Mouse (Mus musculus): ENCODE data around the gene Hgfac. TPM values are rescaled to one million over a fixed set of nuclear protein-coding genes. Genes with fewer than 3 reads are reported as not detected.

Hgfac gene
- total and polyA plus RNA-seq, 3 experiments = not detected

- Histone ChIP-seq H3K27ac (ENCODE audit: insufficient read depth, low read depth) (no peak overlapping the region), H3K9ac (ENCODE audit: insufficient read depth, low read depth) (no peak overlapping the region), H3K4me3 (replicated peaks in 1 of 3; ENCODE audit: low read depth in 2 of 3, low read length in 2 of 3, poor library complexity in 1 of 3) (no peak overlapping the region), H3K9me3 (replicated peaks; ENCODE audit: low read length) (no peaks in the 10 kb centered on the region), H3K79me2 (replicated peaks; ENCODE audit: control insufficient read depth, extremely low read depth, insufficient read depth, poor library complexity, severe bottlenecking) (no peaks in the 10 kb centered on the region), H3K27me3 (replicated peaks) (no peaks in the 10 kb centered on the region), H3K4me2 (ENCODE audit: insufficient read depth, low read depth, poor library complexity, severe bottlenecking) (no peak overlapping the region), H3K36me3 (replicated peaks in 1 of 2; ENCODE audit: control insufficient read depth in 1 of 2, insufficient read depth in 1 of 2, low read length in 1 of 2) (peaks cover 0 to 37% of the 10 kb centered on the region in 2 experiments), H3K4me1 (ENCODE audit: control insufficient read depth in 1 of 2, insufficient read depth in 2 of 2) (peaks cover 6 to 15% of the 10 kb centered on the region in 2 experiments; a peak in 3 of 4 replicates)
- DNase-seq (ENCODE audit: extremely low read depth) = no peak
- in situ Hi-C loops (cut with MboI; ENCODE audit: low pct_ligation_motif_present, low pct_unique_long_range_greater_than_20kb, low sequenced_read_pairs) (no loop called here), dilution Hi-C loops (cut with MboI; ENCODE audit: extremely low pct_ligation_motif_present, extremely low pct_unique_long_range_greater_than_20kb, low sequenced_read_pairs) (no loop called here)
- TF ChIP-seq IRF4 (IDR thresholded peaks at IDR 0.05; ENCODE audit: low read depth, low read length) (no peak), JUND (conservative IDR thresholded peaks at IDR 0.05; ENCODE audit: low read depth, low read length) (no peak), USF1 (IDR thresholded peaks at IDR 0.05; ENCODE audit: low read depth, low read length) (no peak), MAFK (IDR thresholded peaks at IDR 0.05; ENCODE audit: insufficient replicate concordance, low read length) (no peak)
These were observed 30.7 kb upstream of the Hgfac start for GRCm38 (mm10) chr5:35010656-35011055.

- no peak for DNase-seq (ENCODE audit: extremely low read depth)
- peaks cover 3 to 15% of the 10 kb centered on the region in 2 experiments; a peak in 2 of 4 replicates for H3K4me1 ChIP-seq (ENCODE audit: control insufficient read depth in 1 of 2, insufficient read depth in 2 of 2)
- H3K27me3 ChIP-seq (replicated peaks) = no peaks in the 10 kb centered on the region
- dilution Hi-C loops (cut with MboI; ENCODE audit: extremely low pct_ligation_motif_present, extremely low pct_unique_long_range_greater_than_20kb, low sequenced_read_pairs) (no loop called here), in situ Hi-C loops (cut with MboI; ENCODE audit: low pct_ligation_motif_present, low pct_unique_long_range_greater_than_20kb, low sequenced_read_pairs) (no loop called here)
- H3K9ac ChIP-seq (ENCODE audit: insufficient read depth, low read depth) = no peak overlapping the region
- H3K4me2 ChIP-seq (ENCODE audit: insufficient read depth, low read depth, poor library complexity, severe bottlenecking) = no peak overlapping the region
- no peak overlapping the region for H3K4me3 ChIP-seq (replicated peaks in 1 of 3; ENCODE audit: low read depth in 2 of 3, low read length in 2 of 3, poor library complexity in 1 of 3)
- H3K79me2 ChIP-seq (replicated peaks; ENCODE audit: control insufficient read depth, extremely low read depth, insufficient read depth, poor library complexity, severe bottlenecking) = no peaks in the 10 kb centered on the region
- TF ChIP-seq HCFC1 (IDR thresholded peaks at IDR 0.05; ENCODE audit: low read depth, low read length) (no peak), E2F4 (IDR thresholded peaks at IDR 0.05; ENCODE audit: insufficient replicate concordance, low read depth, low read length) (no peak), ZNF384 (IDR thresholded peaks at IDR 0.05; ENCODE audit: low read depth, low read length) (no peak), POLR2A (IDR thresholded peaks at IDR 0.05; ENCODE audit: low read depth, low read length) (no peak), EP300 (IDR thresholded peaks at IDR 0.05; ENCODE audit: low read length) (no peak), ZC3H11A (IDR thresholded peaks at IDR 0.05; ENCODE audit: low read depth, low read length) (no peak), GABPA (IDR thresholded peaks at IDR 0.05; ENCODE audit: insufficient replicate concordance, low read depth, low read length) (no peak), ETS1 (conservative IDR thresholded peaks at IDR 0.05; ENCODE audit: low read depth, low read length) (no peak), USF1 (IDR thresholded peaks at IDR 0.05; ENCODE audit: low read depth, low read length) (no peak)
- no peak overlapping the region for H3K27ac ChIP-seq (ENCODE audit: insufficient read depth, low read depth)
- no peaks in the 10 kb centered on the region for H3K9me3 ChIP-seq (replicated peaks; ENCODE audit: low read length)
- peaks cover 0 to 34% of the 10 kb centered on the region in 2 experiments for H3K36me3 ChIP-seq (replicated peaks in 1 of 2; ENCODE audit: control insufficient read depth in 1 of 2, insufficient read depth in 1 of 2, low read length in 1 of 2)
These were observed 30.0 kb upstream of the Hgfac start for GRCm38 (mm10) chr5:35011156-35011923.

DNA sequence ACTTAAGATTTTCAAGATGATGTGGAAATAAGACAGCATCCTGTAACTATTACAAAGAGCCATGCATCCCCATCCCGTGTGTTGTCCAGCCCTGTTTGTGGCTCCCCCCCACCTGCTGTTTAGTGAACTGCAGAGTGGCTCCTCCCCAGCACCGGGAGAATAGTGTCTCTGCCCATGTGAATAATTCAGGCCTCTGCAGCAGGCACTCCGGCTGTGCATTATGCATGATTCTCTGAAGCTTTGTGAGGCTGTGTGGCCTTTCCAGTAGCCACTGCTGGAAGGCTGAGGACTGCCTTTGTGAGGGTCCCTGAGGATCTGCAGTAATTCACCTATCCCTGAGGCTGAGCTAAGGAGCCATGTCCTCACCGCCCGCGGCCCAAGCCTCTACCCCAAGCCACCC lies 27.3 kb upstream of the Hgfac start:
- Histone ChIP-seq H3K9me3 (replicated peaks; ENCODE audit: low read length) (no peaks in the 10 kb centered on the region), H3K79me2 (replicated peaks; ENCODE audit: control insufficient read depth, extremely low read depth, insufficient read depth, poor library complexity, severe bottlenecking) (no peaks in the 10 kb centered on the region), H3K4me2 (ENCODE audit: insufficient read depth, low read depth, poor library complexity, severe bottlenecking) (no peak overlapping the region), H3K9ac (ENCODE audit: insufficient read depth, low read depth) (no peak overlapping the region), H3K4me3 (replicated peaks in 1 of 3; ENCODE audit: low read depth in 2 of 3, low read length in 2 of 3, poor library complexity in 1 of 3) (no peak overlapping the region), H3K27ac (ENCODE audit: insufficient read depth, low read depth) (no peak overlapping the region), H3K4me1 (ENCODE audit: control insufficient read depth in 1 of 2, insufficient read depth in 2 of 2) (peaks cover 3 to 14% of the 10 kb centered on the region in 2 experiments; a peak in 2 of 4 replicates), H3K36me3 (replicated peaks in 1 of 2; ENCODE audit: control insufficient read depth in 1 of 2, insufficient read depth in 1 of 2, low read length in 1 of 2) (peaks cover 0 to 33% of the 10 kb centered on the region in 2 experiments), H3K27me3 (replicated peaks) (no peaks in the 10 kb centered on the region)
- DNase-seq (ENCODE audit: extremely low read depth) = no peak
- in situ Hi-C loops (cut with MboI; ENCODE audit: low pct_ligation_motif_present, low pct_unique_long_range_greater_than_20kb, low sequenced_read_pairs) = no loop called here
- dilution Hi-C loops (cut with MboI; ENCODE audit: extremely low pct_ligation_motif_present, extremely low pct_unique_long_range_greater_than_20kb, low sequenced_read_pairs) = no loop called here
- TF ChIP-seq ELF1 (IDR thresholded peaks at IDR 0.05; ENCODE audit: low read depth, low read length) (no peak), TCF12 (IDR thresholded peaks at IDR 0.05; ENCODE audit: low read depth, low read length) (no peak), NELFE (IDR thresholded peaks at IDR 0.05; ENCODE audit: low read depth, low read length) (no peak), MYC (IDR thresholded peaks at IDR 0.05; ENCODE audit: low read depth, low read length) (no peak), ETS1 (conservative IDR thresholded peaks at IDR 0.05; ENCODE audit: low read depth, low read length) (no peak), MAX (IDR thresholded peaks at IDR 0.05; ENCODE audit: low read length) (no peak), BHLHE40 (IDR thresholded peaks at IDR 0.05; ENCODE audit: low read depth, low read length) (no peak), USF2 (conservative IDR thresholded peaks at IDR 0.05; ENCODE audit: low read depth, low read length) (no peak), CHD2 (IDR thresholded peaks at IDR 0.05; ENCODE audit: low read length) (no peak), KAT2A (IDR thresholded peaks at IDR 0.05; ENCODE audit: insufficient replicate concordance, low read length) (no peak), ZC3H11A (IDR thresholded peaks at IDR 0.05; ENCODE audit: low read depth, low read length) (no peak), RCOR1 (conservative IDR thresholded peaks at IDR 0.05; ENCODE audit: low read depth, low read length) (no peak), NRF1 (IDR thresholded peaks at IDR 0.05; ENCODE audit: low read depth, low read length) (no peak), USF1 (IDR thresholded peaks at IDR 0.05; ENCODE audit: low read depth, low read length) (no peak), IRF4 (IDR thresholded peaks at IDR 0.05; ENCODE audit: low read depth, low read length) (no peak), ZKSCAN1 (IDR thresholded peaks at IDR 0.05; ENCODE audit: borderline replicate concordance, low read depth, low read length) (no peak), SIN3A (IDR thresholded peaks at IDR 0.05; ENCODE audit: low read length) (no peak)

All from CH12.LX (cell line).